Mouse (Mus musculus) forebrain, embryonic 11.5 days (tissue): ENCODE measurements around the gene Il10. TPM values are rescaled to one million over a fixed set of nuclear protein-coding genes. Genes with fewer than 3 reads are reported as not detected.

Experiments used
- ATAC-seq: fragments of 200-750 bp; cut with Nextera tagmentation; replicated peaks from 2 replicates; pipeline ENCODE4 v1.8.0; 2017; ENCODE audit warnings: moderate TSS enrichment; ENCODE audit not compliant: low FRiP score
- DNase-seq: peaks from one replicate; pipeline ENCODE4 v3.0.0-alpha.2; 2017; ENCODE audit warnings: low spot score
- H3K27ac ChIP-seq: fragments of 300-500 bp; sonication (generic); 2 replicates; pipeline ENCODE4 v1.5.1; 2014; ENCODE audit warnings: low read depth, low read length
- H3K27me3 ChIP-seq: fragments of 300-500 bp; sonication (generic); 2 replicates; pipeline ENCODE4 v1.6.1; 2014; ENCODE audit warnings: mild to moderate bottlenecking, low read length, mixed read lengths; ENCODE audit not compliant: control insufficient read depth, insufficient read depth
- H3K36me3 ChIP-seq: fragments of 300-500 bp; sonication (generic); 2 replicates; pipeline ENCODE4 v1.6.1; 2014; ENCODE audit warnings: mild to moderate bottlenecking, low read length, moderate library complexity, mixed read lengths; ENCODE audit not compliant: control insufficient read depth, insufficient read depth
- H3K4me1 ChIP-seq: fragments of 300-500 bp; sonication (generic); replicated peaks from 2 replicates; pipeline ENCODE4 v1.6.1; 2014; ENCODE audit warnings: low read length, mixed read lengths; ENCODE audit not compliant: control insufficient read depth, insufficient read depth
- H3K4me2 ChIP-seq: fragments of 300-500 bp; sonication (generic); 2 replicates; pipeline ENCODE4 v1.6.1; 2014; ENCODE audit warnings: low read depth, mild to moderate bottlenecking, low read length, moderate library complexity, mixed read lengths; ENCODE audit not compliant: severe bottlenecking
- H3K4me3 ChIP-seq: fragments of 300-500 bp; sonication (generic); 2 replicates; pipeline ENCODE4 v1.5.1; 2014; ENCODE audit warnings: low read depth, low read length
- H3K9ac ChIP-seq: fragments of 300-500 bp; sonication (generic); 2 replicates; pipeline ENCODE4 v1.6.1; 2014; ENCODE audit warnings: low read length
- H3K9me3 ChIP-seq: fragments of 300-500 bp; sonication (generic); 2 replicates; pipeline ENCODE4 v1.6.1; 2016; ENCODE audit warnings: low read length, mixed read lengths; ENCODE audit not compliant: control insufficient read depth
- WGBS: fragments of 180-500 bp; shearing (Covaris S2); extraction: QIAGEN DNeasy Blood & Tissue Kit; methylation state at CpG from one replicate; pipeline ENCODE4 v1.1.7; 2014; 5-methylcytosine and 5-hydroxymethylcytosine counted together
- polyA plus RNA-seq: library from polyadenylated mRNA; unstranded; fragments of >200 nt; fragmentation: Nextera tagmentation; extraction: Ambion mirVana; gene quantifications from 2 replicates; pipeline ENCODE4 v1.2.1, GENCODE M21; 2014

Gene Il10
- polyA plus RNA-seq, 1 experiment from 2014 or later: not detected

DNA sequence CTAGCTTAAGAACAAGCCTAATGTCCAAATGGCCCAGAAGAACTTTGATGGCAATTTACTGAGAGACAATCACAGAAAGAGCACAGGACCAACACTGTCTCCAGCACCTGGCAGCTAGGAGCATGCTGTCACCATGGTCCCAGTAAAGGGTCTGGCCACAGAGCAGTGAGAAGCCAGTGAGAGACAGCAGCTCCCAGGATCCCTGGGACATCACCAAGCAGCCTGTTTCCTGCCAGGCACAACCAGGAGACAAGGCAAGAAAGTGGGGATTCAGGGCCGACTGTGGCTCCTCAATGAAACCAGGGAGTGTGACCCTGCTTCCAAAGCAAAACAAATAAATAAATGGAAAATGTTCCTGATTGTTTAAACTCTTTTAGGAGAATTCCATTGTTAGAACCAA, 39.8 kb downstream of the Il10 start:
- no peak for ATAC-seq
- Histone ChIP-seq H3K4me1 (peaks cover 11% of the 10 kb centered on the region; the same call in 1 of the 2 replicates), H3K4me2 (no peak overlapping the region), H3K4me3 (no peak overlapping the region), H3K27me3 (no peaks in the 10 kb centered on the region), H3K36me3 (peaks cover 5% of the 10 kb centered on the region; the same call in 1 of the 2 replicates), H3K9me3 (no peaks in the 10 kb centered on the region), H3K9ac (no peak overlapping the region), H3K27ac (no peak overlapping the region)
- DNase-seq: no peak
- WGBS: 75% methylated on average over 1 of the region's 1 CpGs

DNA sequence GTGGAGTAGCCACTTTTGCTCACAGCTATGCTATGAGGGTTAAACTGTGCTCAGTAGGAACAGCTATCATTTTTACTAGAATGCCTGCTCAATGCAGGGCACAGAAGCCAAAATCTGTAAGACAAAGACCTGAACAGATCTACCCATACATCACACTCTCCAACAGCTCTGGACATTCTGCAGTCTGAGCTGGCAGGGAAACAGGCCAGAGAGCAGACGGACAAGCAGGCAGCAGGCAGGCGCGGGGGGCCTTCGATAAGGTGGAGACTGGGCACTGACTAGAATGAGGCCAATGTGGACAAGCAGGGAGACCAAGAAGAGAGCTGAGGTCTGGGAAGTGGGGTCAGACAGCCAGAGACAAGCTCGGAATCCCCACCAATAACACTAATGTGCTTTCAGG, 40.2 kb downstream of the Il10 start:
- WGBS: 88% methylated on average over 5 of the region's 5 CpGs
- H3K4me1 ChIP-seq: peaks cover 11% of the 10 kb centered on the region; the same call in 1 of the 2 replicates
- no peak for ATAC-seq

DNA sequence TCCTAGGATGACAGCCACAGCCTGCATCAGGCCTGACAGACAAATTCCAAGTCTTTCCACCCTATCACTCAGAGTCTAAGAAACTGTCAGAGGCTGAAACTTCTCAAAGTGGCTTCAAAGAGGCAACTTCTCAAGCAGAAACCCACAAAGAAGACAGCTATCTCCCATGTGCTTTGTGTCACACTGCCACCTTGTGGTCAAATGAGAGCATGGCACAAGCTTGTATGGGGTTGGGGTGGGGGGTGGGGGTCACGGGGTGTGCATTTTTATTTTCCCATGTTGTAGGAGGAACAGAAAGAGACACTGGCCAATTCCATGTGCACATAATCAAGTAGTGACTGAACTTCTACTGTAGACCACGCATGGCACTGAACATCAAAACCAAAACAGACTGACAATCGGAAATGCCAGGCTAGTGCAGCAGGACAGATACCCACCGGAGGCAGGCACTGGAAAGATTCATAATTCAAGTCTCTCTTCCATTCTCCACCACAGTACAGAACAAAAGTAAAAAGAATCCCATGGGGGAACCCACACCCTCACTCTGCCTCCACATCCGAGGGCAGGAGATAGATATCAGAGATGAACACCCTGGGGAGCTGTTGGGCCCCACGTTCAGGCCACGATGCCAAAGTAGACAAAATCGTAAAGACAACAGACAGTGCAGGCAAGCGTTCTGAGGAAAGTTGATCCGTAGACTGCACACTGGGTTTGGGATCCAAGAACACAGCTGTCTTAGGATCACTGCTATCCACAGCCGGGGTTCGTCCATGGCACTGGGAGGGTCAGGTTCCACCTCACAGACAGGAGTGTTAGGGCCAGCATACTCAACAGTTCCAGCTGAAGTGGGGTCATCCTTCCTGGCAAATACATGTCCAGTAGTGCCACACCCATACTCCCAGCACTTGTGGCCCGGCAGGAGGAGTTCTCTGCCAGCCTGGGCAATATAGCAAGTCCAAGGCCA, 40.9 kb downstream of the Il10 start:
- no peak overlapping the region for H3K4me2 ChIP-seq
- 82% methylated on average over 13 of the region's 13 CpGs for WGBS
- H3K27me3 ChIP-seq: no peaks in the 10 kb centered on the region
- no peaks in the 10 kb centered on the region for H3K9me3 ChIP-seq
- no peak overlapping the region for H3K27ac ChIP-seq
- ATAC-seq: no peak
- H3K9ac ChIP-seq: no peak overlapping the region
- peaks cover 11% of the 10 kb centered on the region; the same call in 1 of the 2 replicates for H3K4me1 ChIP-seq
- peak; percentile 74 for DNase-seq
- H3K36me3 ChIP-seq: no peaks in the 10 kb centered on the region; the same call in 1 of the 2 replicates
- no peak overlapping the region for H3K4me3 ChIP-seq

More for the DNA sequence above, 40.2 kb downstream of the Il10 start:
- no peaks in the 10 kb centered on the region for H3K27me3 ChIP-seq
- H3K4me2 ChIP-seq: no peak overlapping the region
- H3K36me3 ChIP-seq: peaks cover under 1% of the 10 kb centered on the region; the same call in 1 of the 2 replicates
- H3K9me3 ChIP-seq: no peaks in the 10 kb centered on the region
- H3K4me3 ChIP-seq: no peak overlapping the region
- DNase-seq: no peak
- no peak overlapping the region for H3K27ac ChIP-seq
- H3K9ac ChIP-seq: no peak overlapping the region

DNA sequence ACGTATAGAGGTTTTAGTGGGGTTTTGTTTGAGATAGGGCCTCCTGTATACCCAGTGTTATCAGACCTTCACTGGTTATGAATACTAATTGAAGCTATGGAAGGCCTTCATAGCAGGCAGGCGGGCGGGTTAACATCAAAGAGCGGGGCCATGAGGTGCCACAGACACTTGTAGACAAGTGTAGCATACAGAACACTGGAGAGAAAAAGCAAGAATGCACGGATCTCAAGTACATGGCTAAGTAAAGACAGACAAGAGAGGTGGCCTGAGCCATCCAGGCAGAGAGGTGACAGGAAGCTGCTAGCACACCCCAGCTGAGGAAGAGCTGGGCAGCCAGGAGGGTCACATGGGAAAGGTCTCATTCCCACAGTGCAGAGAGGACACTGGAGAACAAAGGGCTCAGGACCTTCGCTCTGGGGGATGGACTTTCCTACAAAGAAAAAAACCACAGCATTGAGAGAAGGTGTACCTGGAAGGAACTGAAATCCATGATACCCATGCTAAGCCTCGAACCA, 42.2 kb downstream of the Il10 start:
- Histone ChIP-seq H3K9me3 (no peaks in the 10 kb centered on the region), H3K4me3 (no peak overlapping the region), H3K4me1 (peaks cover 11% of the 10 kb centered on the region; the same call in 1 of the 2 replicates), H3K27ac (no peak overlapping the region), H3K27me3 (no peaks in the 10 kb centered on the region), H3K4me2 (no peak overlapping the region), H3K36me3 (no peaks in the 10 kb centered on the region; the same call in 1 of the 2 replicates), H3K9ac (no peak overlapping the region)
- WGBS: 83% methylated on average over 7 of the region's 7 CpGs
- ATAC-seq (no peak), DNase-seq (no peak)

DNA sequence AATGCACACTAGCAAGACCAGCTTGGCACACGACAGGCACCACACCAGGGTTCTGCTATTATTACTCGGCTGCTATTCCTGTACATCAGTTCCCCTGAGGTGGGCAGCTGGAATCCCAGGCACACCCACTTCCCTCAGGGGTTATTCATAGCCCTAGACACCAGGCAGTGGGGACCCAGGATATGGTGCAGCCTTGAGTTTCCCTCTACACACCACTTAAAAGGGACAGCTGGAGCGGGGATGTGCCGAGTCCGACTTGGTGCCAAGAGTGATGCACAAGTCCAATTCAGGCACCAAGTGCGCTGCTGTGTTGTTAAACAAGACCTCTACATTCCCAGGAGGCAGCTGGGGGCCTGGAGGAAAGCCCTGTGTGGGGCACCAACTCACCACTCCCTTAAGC, 43.2 kb downstream of the Il10 start:
- Histone ChIP-seq H3K4me2 (no peak overlapping the region), H3K4me3 (no peak overlapping the region), H3K9me3 (no peaks in the 10 kb centered on the region), H3K9ac (peak overlapping the region; percentile 16; the same call in 1 of the 2 replicates), H3K27ac (no peak overlapping the region), H3K36me3 (no peaks in the 10 kb centered on the region; the same call in 1 of the 2 replicates), H3K4me1 (peaks cover 11% of the 10 kb centered on the region; the same call in 1 of the 2 replicates), H3K27me3 (no peaks in the 10 kb centered on the region)
- DNase-seq (no peak), ATAC-seq (no peak)
- WGBS: 87% methylated on average over 6 of the region's 6 CpGs

DNA sequence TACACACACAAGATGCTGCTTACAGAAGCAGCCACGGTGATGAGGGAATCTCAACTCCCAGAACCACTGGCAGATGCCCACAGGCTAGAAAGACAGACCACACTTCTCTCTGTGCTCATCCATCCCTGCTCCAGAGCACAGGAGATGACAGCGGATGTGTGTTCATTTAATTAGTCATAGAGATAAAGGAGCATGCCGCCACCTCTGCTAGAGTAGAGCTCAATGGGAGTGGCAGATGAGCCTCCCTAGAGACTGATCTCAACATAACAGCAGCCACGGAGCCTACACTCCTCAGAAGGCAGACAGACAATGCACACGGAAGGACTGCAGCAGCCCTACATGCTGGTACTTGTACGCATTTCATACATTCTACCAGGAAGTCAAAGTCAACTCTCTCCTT, 44.6 kb downstream of the Il10 start:
- no peak overlapping the region for H3K27ac ChIP-seq
- 77% methylated on average over 6 of the region's 6 CpGs for WGBS

DNA sequence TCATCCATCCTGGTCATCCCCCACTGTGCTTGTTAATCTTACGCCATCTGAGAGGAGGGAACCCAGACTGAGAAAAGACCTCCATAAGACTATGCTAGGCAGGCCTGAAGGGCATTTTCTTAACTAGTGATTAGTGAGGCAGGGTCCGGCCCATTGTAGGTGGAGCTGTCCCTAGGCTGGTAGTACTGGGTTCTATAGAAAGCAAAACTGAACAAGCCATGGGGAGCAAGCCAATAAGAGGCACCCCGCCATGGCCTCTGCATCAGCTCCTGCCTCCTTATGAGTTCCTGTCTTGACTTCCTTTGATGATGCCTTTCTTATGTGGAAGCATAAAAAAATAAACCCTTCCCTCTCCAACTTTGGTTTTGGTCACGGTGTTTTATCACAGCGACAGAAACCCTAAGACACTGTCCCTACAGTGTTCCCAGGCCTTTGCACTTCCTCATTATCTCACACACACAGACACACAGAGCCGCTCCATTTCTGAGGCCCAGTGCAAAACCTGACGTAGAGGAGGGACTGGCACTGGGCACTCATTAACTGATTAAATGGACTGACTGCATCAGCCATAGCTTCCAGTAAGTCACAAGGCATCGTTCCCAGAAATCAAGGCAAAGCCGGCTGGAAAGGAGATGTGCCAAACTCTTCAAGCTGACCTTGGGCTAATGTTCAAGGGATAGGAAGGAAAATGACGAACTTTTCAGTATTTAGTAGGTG, 48.5 kb downstream of the Il10 start:
- ATAC-seq (no peak), DNase-seq (no peak)
- Histone ChIP-seq H3K36me3 (no peaks in the 10 kb centered on the region; the same call in 1 of the 2 replicates), H3K27ac (no peak overlapping the region), H3K9ac (no peak overlapping the region), H3K4me2 (no peak overlapping the region), H3K27me3 (no peaks in the 10 kb centered on the region), H3K4me3 (no peak overlapping the region), H3K9me3 (no peaks in the 10 kb centered on the region), H3K4me1 (no peaks in the 10 kb centered on the region)
- WGBS: 86% methylated on average over 10 of the region's 10 CpGs

More for the DNA sequence above, 44.6 kb downstream of the Il10 start:
- Histone ChIP-seq H3K4me1 (peaks cover 8% of the 10 kb centered on the region; the same call in 1 of the 2 replicates), H3K4me3 (no peak overlapping the region), H3K4me2 (no peak overlapping the region), H3K9me3 (no peaks in the 10 kb centered on the region), H3K9ac (no peak overlapping the region), H3K27me3 (no peaks in the 10 kb centered on the region), H3K36me3 (no peaks in the 10 kb centered on the region; the same call in 1 of the 2 replicates)
- ATAC-seq: no peak
- DNase-seq: no peak

DNA sequence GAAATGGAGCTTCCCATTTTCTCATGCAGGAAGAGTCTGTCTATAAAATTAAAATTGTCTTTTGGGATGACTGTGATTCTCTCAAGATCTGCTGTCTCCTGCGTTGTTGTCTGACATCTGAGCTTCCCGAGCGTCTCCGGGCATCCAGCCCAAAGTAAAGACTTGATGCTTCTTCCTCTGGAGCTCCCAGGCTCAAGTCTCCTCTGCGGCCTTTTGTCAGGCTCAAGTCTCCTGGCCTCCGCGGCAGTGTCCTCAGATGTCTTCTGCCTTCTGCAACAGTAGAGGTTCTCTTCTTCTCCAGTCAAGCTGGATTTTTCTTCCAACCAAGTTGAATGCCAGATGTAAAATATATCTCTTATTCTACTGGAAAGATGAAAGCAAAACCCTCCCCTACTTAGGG, 49.4 kb downstream of the Il10 start:
- Histone ChIP-seq H3K4me1 (no peaks in the 10 kb centered on the region), H3K9me3 (no peaks in the 10 kb centered on the region), H3K27me3 (no peaks in the 10 kb centered on the region), H3K4me2 (no peak overlapping the region), H3K9ac (no peak overlapping the region), H3K27ac (no peak overlapping the region), H3K36me3 (no peaks in the 10 kb centered on the region; the same call in 1 of the 2 replicates), H3K4me3 (no peak overlapping the region)
- 93% methylated on average over 7 of the region's 7 CpGs for WGBS
- ATAC-seq (no peak), DNase-seq (no peak)
